Mouse (Mus musculus) embryonic facial prominence, embryonic 14.5 days (tissue): ENCODE measurements at regions not wholly inside any gene's neighbourhood (a gene's known extent, or its start where the extent isn't known, plus 50 kb on each side); places are given as distances from the start of the nearest gene placed in this dataset.

ENCODE experiments used
- ATAC-seq: fragments of 200-750 bp; cut with Nextera tagmentation; 2 replicates; pipeline ENCODE4 v1.8.0; 2017; ENCODE audit warnings: low read depth, moderate number of reproducible peaks, moderate TSS enrichment
- DNase-seq: peaks from one replicate; pipeline ENCODE4 v3.0.0-alpha.2; 2015; ENCODE audit warnings: low spot score
- H3K27ac ChIP-seq: fragments of 300-500 bp; sonication (generic); replicated peaks from 2 replicates; pipeline ENCODE4 v1.5.1; 2014; ENCODE audit warnings: low read depth, mild to moderate bottlenecking, low read length, moderate library complexity
- H3K27me3 ChIP-seq: fragments of 300-500 bp; sonication (generic); replicated peaks from 2 replicates; pipeline ENCODE4 v1.6.1; 2014; ENCODE audit warnings: low read length; ENCODE audit not compliant: control insufficient read depth, insufficient read depth
- H3K36me3 ChIP-seq: fragments of 300-500 bp; sonication (generic); 2 replicates; pipeline ENCODE4 v1.6.1; 2014; ENCODE audit warnings: low read length, mixed read lengths; ENCODE audit not compliant: control insufficient read depth, insufficient read depth
- H3K4me1 ChIP-seq: fragments of 300-500 bp; sonication (generic); 2 replicates; pipeline ENCODE4 v1.6.1; 2014; ENCODE audit warnings: antibody characterized with exemption, low read length; ENCODE audit not compliant: control insufficient read depth, insufficient read depth
- H3K4me2 ChIP-seq: fragments of 300-500 bp; sonication (generic); 2 replicates; pipeline ENCODE4 v1.6.1; 2014; ENCODE audit warnings: low read depth, mild to moderate bottlenecking, low read length, moderate library complexity, mixed read lengths
- H3K4me3 ChIP-seq: fragments of 300-500 bp; sonication (generic); 2 replicates; pipeline ENCODE4 v1.5.1; 2014; ENCODE audit warnings: low read depth, mild to moderate bottlenecking, low read length
- H3K9ac ChIP-seq: fragments of 300-500 bp; sonication (generic); 2 replicates; pipeline ENCODE4 v1.6.1; 2014; ENCODE audit warnings: low read depth, mild to moderate bottlenecking, low read length, moderate library complexity, mixed read lengths
- H3K9me3 ChIP-seq: fragments of 300-500 bp; sonication (generic); 2 replicates; pipeline ENCODE4 v1.6.1; 2016; ENCODE audit warnings: low read length; ENCODE audit not compliant: control insufficient read depth
- WGBS: fragments of 180-500 bp; shearing (Covaris S2); extraction: QIAGEN DNeasy Blood & Tissue Kit; methylation state at CpG from one replicate; pipeline ENCODE4 v1.1.7; 2014; 5-methylcytosine and 5-hydroxymethylcytosine counted together

GRCm38 (mm10) chr5:55276265-55276837 lies 1278.1 kb downstream of the Stim2 start:
- Histone ChIP-seq H3K27me3 (no peaks in the 10 kb centered on the region), H3K9me3 (no peaks in the 10 kb centered on the region), H3K4me1 (no peaks in the 10 kb centered on the region), H3K36me3 (no peaks in the 10 kb centered on the region), H3K4me2 (no peak overlapping the region), H3K27ac (no peak overlapping the region), H3K9ac (no peak overlapping the region), H3K4me3 (no peak overlapping the region)
- 91% methylated on average over 1 of the region's 1 CpGs for WGBS
- DNase-seq = no peak
- ATAC-seq = no peak

DNA sequence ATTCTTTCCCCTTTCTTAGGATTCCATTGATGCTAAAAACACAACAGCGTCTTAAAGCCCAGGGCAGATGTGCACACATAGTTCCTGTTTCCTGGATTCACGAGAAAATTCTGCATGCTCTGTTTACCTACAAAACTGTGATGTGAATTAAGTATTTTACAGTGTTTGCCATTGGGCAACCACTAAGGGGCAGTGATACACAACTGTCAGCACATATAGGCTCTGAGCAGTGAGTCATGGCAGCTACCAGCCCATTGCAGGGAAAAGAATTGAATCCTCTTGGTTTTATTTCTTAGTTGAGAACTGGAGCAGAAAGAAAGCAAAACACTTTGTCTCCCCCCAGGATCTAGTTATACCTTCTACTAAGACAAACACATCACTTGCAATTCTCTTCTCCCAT lies 1295.0 kb downstream of the Stim2 start:
- 51% methylated on average over 2 of the region's 2 CpGs for WGBS
- no peaks in the 10 kb centered on the region for H3K36me3 ChIP-seq
- no peak overlapping the region for H3K4me3 ChIP-seq
- no peaks in the 10 kb centered on the region for H3K27me3 ChIP-seq
- no peaks in the 10 kb centered on the region for H3K9me3 ChIP-seq
- H3K4me2 ChIP-seq = no peak overlapping the region
- peak; percentile 41 for DNase-seq
- H3K9ac ChIP-seq = no peak overlapping the region
- no peaks in the 10 kb centered on the region for H3K4me1 ChIP-seq
- ATAC-seq = no peak
- no peak overlapping the region for H3K27ac ChIP-seq

DNA sequence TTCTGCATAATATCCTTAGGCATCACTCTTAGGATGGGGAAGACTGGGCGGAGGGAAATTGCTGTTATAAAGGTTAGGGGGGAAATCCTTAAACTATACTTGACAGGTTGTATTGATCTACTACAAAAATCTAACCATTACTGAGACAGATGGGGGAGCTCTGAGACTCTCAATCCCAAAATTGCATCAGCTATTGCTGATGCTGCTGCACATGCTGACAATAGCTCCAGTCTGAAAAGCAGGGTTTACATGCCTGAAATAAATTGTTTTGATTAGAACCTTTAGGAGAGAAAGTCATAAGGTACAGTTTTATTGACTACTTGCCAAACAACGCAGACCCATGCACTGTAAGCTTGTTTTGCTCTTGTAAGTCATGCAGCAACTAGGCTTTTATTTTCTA lies 1295.7 kb downstream of the Stim2 start:
- DNase-seq (peak; percentile 28), ATAC-seq (no peak)
- 53% methylated on average over 2 of the region's 2 CpGs for WGBS
- H3K27me3 ChIP-seq = no peaks in the 10 kb centered on the region
- no peak overlapping the region for H3K4me2 ChIP-seq
- no peaks in the 10 kb centered on the region for H3K9me3 ChIP-seq
- H3K4me1 ChIP-seq = no peaks in the 10 kb centered on the region
- no peaks in the 10 kb centered on the region for H3K36me3 ChIP-seq
- no peak overlapping the region for H3K4me3 ChIP-seq
- no peak overlapping the region for H3K9ac ChIP-seq
- no peak overlapping the region for H3K27ac ChIP-seq

GRCm38 (mm10) chr5:55294781-55295180 lies 1296.5 kb downstream of the Stim2 start:
- WGBS = 55% methylated on average over 4 of the region's 4 CpGs
- H3K27me3 ChIP-seq = no peaks in the 10 kb centered on the region
- DNase-seq = no peak

GRCm38 (mm10) chr5:55301538-55301937 lies 1303.2 kb downstream of the Stim2 start:
- no peak overlapping the region for H3K4me2 ChIP-seq
- H3K27ac ChIP-seq = no peak overlapping the region
- no peak overlapping the region for H3K4me3 ChIP-seq
- H3K9ac ChIP-seq = no peak overlapping the region
- H3K36me3 ChIP-seq = no peaks in the 10 kb centered on the region
- ATAC-seq (no peak), DNase-seq (no peak)
- H3K4me1 ChIP-seq = no peaks in the 10 kb centered on the region
- 87% methylated on average over 5 of the region's 5 CpGs for WGBS
- H3K27me3 ChIP-seq = no peaks in the 10 kb centered on the region
- no peaks in the 10 kb centered on the region for H3K9me3 ChIP-seq

More at GRCm38 (mm10) chr5:55294781-55295180, 1296.5 kb downstream of the Stim2 start:
- Histone ChIP-seq H3K4me2 (no peak overlapping the region), H3K36me3 (no peaks in the 10 kb centered on the region), H3K4me1 (no peaks in the 10 kb centered on the region), H3K27ac (no peak overlapping the region), H3K9ac (no peak overlapping the region), H3K9me3 (no peaks in the 10 kb centered on the region), H3K4me3 (no peak overlapping the region)
- ATAC-seq = no peak

- Histone ChIP-seq H3K36me3 (no peaks in the 10 kb centered on the region), H3K4me3 (no peak overlapping the region), H3K9me3 (no peaks in the 10 kb centered on the region), H3K4me2 (no peak overlapping the region), H3K9ac (no peak overlapping the region), H3K27ac (no peak overlapping the region), H3K27me3 (no peaks in the 10 kb centered on the region), H3K4me1 (no peaks in the 10 kb centered on the region)
- WGBS = 70% methylated on average over 1 of the region's 1 CpGs
- ATAC-seq = no peak
- no peak for DNase-seq
Measured at GRCm38 (mm10) chr5:55345968-55346367, 1347.7 kb downstream of the Stim2 start.

DNA sequence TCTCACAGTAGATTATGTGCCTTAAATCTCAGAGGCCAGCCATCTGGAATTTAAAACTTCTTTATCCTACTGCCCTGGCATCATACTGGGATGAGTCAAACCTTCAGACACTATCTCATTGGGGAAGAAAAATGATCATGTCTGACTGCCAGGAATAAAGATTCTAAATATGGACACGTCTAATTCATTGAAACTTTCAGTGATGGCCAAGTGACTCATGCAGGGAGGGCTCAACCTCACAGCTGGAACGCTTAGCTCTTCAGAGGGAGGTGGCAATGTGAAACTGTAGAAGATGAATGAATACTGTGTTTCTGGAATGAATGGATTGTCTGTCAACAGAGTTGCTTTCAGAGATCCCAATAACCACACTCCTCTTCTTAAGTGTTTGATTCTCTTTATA lies 1357.2 kb downstream of the Stim2 start:
- Histone ChIP-seq H3K4me3 (no peak overlapping the region), H3K9me3 (no peaks in the 10 kb centered on the region), H3K36me3 (no peaks in the 10 kb centered on the region), H3K9ac (no peak overlapping the region), H3K27ac (no peak overlapping the region), H3K4me2 (no peak overlapping the region), H3K4me1 (no peaks in the 10 kb centered on the region), H3K27me3 (no peaks in the 10 kb centered on the region)
- 27% methylated on average over 2 of the region's 2 CpGs for WGBS
- DNase-seq (peak; percentile 47), ATAC-seq (no peak)

DNA sequence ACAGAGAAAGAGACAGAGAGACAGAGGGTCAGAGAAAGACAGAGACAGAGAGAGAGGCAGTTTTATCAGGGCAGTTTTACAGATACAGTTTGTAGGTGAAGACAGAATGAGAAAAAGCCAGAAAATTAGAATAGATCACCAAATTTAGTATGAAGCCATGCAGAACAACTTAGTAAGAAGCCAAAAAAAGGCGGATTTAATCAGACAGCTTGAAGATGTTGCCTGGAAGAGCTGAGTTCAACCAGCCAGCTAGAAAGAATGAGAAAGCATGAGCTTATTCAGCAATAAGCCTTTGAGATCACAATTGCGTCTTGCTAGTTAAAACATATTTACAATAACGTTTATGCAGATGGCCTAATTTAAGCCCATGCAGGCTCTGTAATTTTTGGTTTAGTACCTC lies 1376.0 kb downstream of the Stim2 start:
- ATAC-seq = no peak
- no peak overlapping the region for H3K4me3 ChIP-seq
- no peaks in the 10 kb centered on the region for H3K4me1 ChIP-seq
- H3K9me3 ChIP-seq = no peaks in the 10 kb centered on the region
- no peaks in the 10 kb centered on the region for H3K27me3 ChIP-seq
- no peak overlapping the region for H3K9ac ChIP-seq
- H3K27ac ChIP-seq = no peak overlapping the region
- no peak overlapping the region for H3K4me2 ChIP-seq
- no peaks in the 10 kb centered on the region for H3K36me3 ChIP-seq
- WGBS = 78% methylated on average over 3 of the region's 3 CpGs
- DNase-seq = no peak

GRCm38 (mm10) chr5:55390846-55391245 lies 1392.5 kb downstream of the Stim2 start:
- WGBS = 62% methylated on average over 4 of the region's 4 CpGs
- Histone ChIP-seq H3K9me3 (no peaks in the 10 kb centered on the region), H3K4me3 (no peak overlapping the region), H3K4me2 (no peak overlapping the region), H3K36me3 (no peaks in the 10 kb centered on the region), H3K27ac (no peak overlapping the region), H3K27me3 (no peaks in the 10 kb centered on the region), H3K4me1 (no peaks in the 10 kb centered on the region), H3K9ac (no peak overlapping the region)
- ATAC-seq (no peak), DNase-seq (peak; percentile 5)
